Mouse (Mus musculus): ENCODE data around the gene Sec16a. TPM values are rescaled to one million over a fixed set of nuclear protein-coding genes. Genes with fewer than 3 reads are reported as not detected.

Sec16a gene
- polyA plus RNA-seq, 1 experiment from 2014 or later, result 21.5 TPM

DNA sequence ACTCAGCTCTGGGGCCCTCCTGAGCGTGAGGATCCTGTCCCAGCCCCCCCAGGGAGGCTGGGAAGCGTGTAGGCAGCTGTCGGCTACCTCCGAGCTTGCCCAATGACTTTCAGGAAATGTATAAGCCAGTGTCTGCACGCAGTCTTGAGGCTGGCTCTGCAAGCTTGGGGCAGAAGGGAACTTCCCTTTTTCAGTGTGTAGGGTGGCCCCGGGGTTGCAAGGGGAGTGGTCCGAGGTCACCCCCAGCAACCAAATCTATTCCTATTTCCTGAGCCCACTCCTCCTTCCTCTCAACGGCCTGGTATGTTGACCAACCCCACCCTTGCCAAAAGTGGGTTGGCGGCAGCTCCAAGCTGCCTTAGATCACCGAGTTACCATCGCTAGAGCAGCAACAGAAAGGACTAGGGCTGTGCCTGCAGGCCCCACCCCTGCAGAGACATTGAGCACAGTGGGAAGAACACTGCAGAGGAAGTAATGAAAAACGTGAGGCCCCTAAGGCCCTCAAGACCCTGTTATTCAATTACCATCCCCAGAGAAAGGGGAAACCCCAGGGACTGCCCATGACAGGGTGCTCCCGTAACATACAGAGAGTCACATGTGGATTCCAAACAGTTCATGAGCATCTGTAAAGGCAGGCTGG lies 38.3 kb upstream of the Sec16a start:
- ATAC-seq (replicated peaks), result no peak
- H3K4me2 ChIP-seq, result no peak overlapping the region
- no peaks in the 10 kb centered on the region for H3K9me3 ChIP-seq
- 68% methylated on average over 13 of the region's 13 CpGs for WGBS
- no peaks in the 10 kb centered on the region for H3K36me3 ChIP-seq (replicated peaks)
- H3K4me3 ChIP-seq, result no peak overlapping the region
- no peak overlapping the region for H3K9ac ChIP-seq
- H3K4me1 ChIP-seq, result peaks cover 77% of the 10 kb centered on the region
- peak overlapping the region; percentile 16 for H3K27ac ChIP-seq
- no peaks in the 10 kb centered on the region for H3K27me3 ChIP-seq (replicated peaks)

GRCm38 (mm10) chr2:26482824-26483223 lies 37.8 kb upstream of the Sec16a start:
- H3K9ac ChIP-seq, result no peak overlapping the region
- H3K36me3 ChIP-seq (replicated peaks), result no peaks in the 10 kb centered on the region
- WGBS, result 94% methylated on average over 3 of the region's 3 CpGs
- no peaks in the 10 kb centered on the region for H3K9me3 ChIP-seq
- H3K4me2 ChIP-seq, result no peak overlapping the region
- no peak overlapping the region for H3K4me3 ChIP-seq
- H3K27ac ChIP-seq, result peak overlapping the region; percentile 30; the same call in 1 of the 2 replicates
- peaks cover 72% of the 10 kb centered on the region for H3K4me1 ChIP-seq
- no peaks in the 10 kb centered on the region for H3K27me3 ChIP-seq (replicated peaks)
- ATAC-seq (replicated peaks), result no peak

DNA sequence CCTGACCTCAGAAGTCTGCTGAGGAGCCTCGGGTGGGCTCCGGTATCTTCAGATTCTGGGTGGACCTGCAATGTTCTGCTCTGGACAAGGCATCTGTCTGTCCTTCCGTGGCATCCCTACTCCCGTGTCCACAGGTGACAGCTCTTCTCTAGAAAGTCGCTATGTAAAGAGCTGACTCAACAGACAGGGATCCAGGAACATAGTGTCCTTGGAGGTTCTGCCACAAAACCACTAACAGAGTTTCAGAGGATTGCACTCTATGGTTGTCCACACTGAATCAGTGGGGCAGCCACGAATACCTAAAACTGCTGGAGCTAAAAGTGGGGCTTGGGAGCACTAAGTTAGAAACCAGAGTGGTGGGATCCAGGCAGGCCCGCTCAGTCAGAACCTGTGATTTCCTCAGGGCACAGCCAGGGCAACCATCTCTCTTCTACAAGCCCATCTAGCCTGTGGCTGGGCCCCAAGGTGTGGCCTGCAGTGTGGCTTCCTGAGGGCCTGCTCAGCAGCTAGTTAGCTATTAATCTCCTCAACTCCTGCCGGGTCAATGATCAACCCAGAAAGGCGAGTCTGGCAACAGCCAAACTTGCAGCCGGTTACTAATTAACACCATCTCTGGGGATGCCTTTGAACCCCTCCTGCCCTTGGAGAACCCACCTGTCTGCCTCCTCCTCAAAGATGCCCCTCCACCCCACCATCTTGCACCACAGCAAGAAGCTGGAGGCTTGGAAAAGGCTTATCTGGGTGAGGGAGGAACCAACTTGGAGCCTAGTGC lies 36.9 kb upstream of the Sec16a start:
- H3K4me1 ChIP-seq, result peaks cover 63% of the 10 kb centered on the region
- H3K4me2 ChIP-seq, result no peak overlapping the region
- no peak overlapping the region for H3K9ac ChIP-seq
- H3K27ac ChIP-seq, result peak overlapping the region; percentile 30; the same call in 1 of the 2 replicates
- no peaks in the 10 kb centered on the region for H3K9me3 ChIP-seq
- no peaks in the 10 kb centered on the region for H3K36me3 ChIP-seq (replicated peaks)
- ATAC-seq (replicated peaks), result no peak
- no peak overlapping the region for H3K4me3 ChIP-seq
- H3K27me3 ChIP-seq (replicated peaks), result no peaks in the 10 kb centered on the region
- WGBS, result 85% methylated on average over 10 of the region's 10 CpGs

- no peak overlapping the region for H3K4me3 ChIP-seq
- peaks cover 54% of the 10 kb centered on the region for H3K4me1 ChIP-seq
- H3K4me2 ChIP-seq, result no peak overlapping the region
- H3K27ac ChIP-seq, result no peak overlapping the region
- no peak for ATAC-seq (replicated peaks)
- H3K9me3 ChIP-seq, result no peaks in the 10 kb centered on the region
- H3K36me3 ChIP-seq (replicated peaks), result no peaks in the 10 kb centered on the region
- no peaks in the 10 kb centered on the region for H3K27me3 ChIP-seq (replicated peaks)
- WGBS, result 90% methylated on average over 12 of the region's 12 CpGs
- no peak overlapping the region for H3K9ac ChIP-seq
Observed at GRCm38 (mm10) chr2:26480911-26481310, 35.9 kb upstream of the Sec16a start.

GRCm38 (mm10) chr2:26478685-26479205 lies 33.7 kb upstream of the Sec16a start:
- H3K36me3 ChIP-seq (replicated peaks), result no peaks in the 10 kb centered on the region
- no peak overlapping the region for H3K4me3 ChIP-seq
- peak overlapping the region; percentile 51; the same call in 1 of the 2 replicates for H3K27ac ChIP-seq
- H3K4me2 ChIP-seq, result no peak overlapping the region
- peak; percentile 65; the same call in 1 of the 2 replicates for ATAC-seq (replicated peaks)
- H3K4me1 ChIP-seq, result peaks cover 45% of the 10 kb centered on the region
- H3K27me3 ChIP-seq (replicated peaks), result no peaks in the 10 kb centered on the region
- no peak overlapping the region for H3K9ac ChIP-seq
- no peaks in the 10 kb centered on the region for H3K9me3 ChIP-seq
- 55% methylated on average over 2 of the region's 2 CpGs for WGBS

DNA sequence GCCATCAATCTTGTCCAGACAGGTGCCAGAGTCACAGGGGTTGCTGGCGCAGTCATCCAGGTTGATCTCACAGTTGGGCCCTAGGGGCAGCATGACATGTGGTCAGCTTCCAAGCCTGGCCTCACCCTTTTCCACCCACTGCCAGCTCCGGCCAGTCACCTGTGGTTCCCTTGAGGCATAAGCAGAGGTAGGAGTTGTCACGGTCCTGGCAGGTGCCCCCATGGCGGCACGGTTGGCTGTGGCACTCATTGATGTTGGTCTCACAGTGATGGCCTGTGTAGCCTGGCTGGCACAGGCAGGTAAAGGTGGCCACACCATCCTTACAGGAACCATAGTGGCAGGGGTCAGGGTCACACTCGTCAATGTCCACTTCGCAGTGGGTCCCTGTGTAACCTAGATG lies 32.9 kb upstream of the Sec16a start:
- no peak overlapping the region for H3K27ac ChIP-seq
- no peak overlapping the region for H3K9ac ChIP-seq
- H3K4me1 ChIP-seq, result peaks cover 37% of the 10 kb centered on the region
- no peaks in the 10 kb centered on the region for H3K27me3 ChIP-seq (replicated peaks)
- no peak overlapping the region for H3K4me2 ChIP-seq
- no peaks in the 10 kb centered on the region for H3K9me3 ChIP-seq
- ATAC-seq (replicated peaks), result no peak
- 98% methylated on average over 7 of the region's 7 CpGs for WGBS
- no peaks in the 10 kb centered on the region for H3K36me3 ChIP-seq (replicated peaks)
- no peak overlapping the region for H3K4me3 ChIP-seq

GRCm38 (mm10) chr2:26475505-26476430 lies 30.8 kb upstream of the Sec16a start:
- Histone ChIP-seq H3K27me3 (replicated peaks) (no peaks in the 10 kb centered on the region), H3K27ac (peak overlapping the region; percentile 69), H3K4me2 (no peak overlapping the region), H3K4me1 (peaks cover 25% of the 10 kb centered on the region), H3K36me3 (replicated peaks) (no peaks in the 10 kb centered on the region), H3K9ac (no peak overlapping the region), H3K9me3 (no peaks in the 10 kb centered on the region), H3K4me3 (no peak overlapping the region)
- WGBS, result 65% methylated on average over 13 of the region's 13 CpGs
- peak; percentile 49 for ATAC-seq (replicated peaks)

DNA sequence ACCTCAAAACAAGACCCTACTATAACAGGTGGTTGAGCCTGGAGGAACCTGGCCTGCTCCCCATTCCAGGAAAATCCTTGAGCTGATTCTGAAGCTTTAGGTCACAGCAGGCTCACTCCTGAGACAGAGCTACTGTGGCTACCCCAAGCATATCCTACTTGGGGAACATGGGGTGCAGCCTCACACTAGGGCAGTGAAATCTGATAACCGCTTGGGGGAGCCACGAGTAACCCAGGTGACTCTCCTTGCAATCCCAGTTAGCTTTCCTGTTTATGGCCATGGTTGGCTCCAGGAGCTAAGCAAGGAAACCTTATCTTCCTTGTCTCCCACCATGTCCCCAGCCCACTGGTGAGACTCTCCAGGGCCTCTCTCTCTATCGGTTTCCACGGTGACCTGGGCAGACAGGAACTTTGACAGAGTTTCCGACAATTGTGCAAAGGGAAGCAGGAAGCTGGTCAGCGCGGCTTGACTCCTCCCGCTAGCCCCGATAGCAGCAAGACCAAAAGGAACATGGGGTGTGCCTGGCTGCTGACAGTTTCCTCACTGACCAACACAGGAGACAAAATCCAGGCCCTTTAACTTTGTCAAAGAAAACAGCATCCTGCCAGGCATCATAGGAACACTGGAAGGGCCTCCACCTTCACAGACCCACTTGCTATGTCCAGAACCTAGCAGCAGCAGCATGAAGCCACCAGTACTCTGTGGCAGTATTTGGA lies 29.9 kb upstream of the Sec16a start:
- H3K9me3 ChIP-seq, result no peaks in the 10 kb centered on the region
- no peak overlapping the region for H3K4me2 ChIP-seq
- H3K9ac ChIP-seq, result no peak overlapping the region
- H3K4me1 ChIP-seq, result peaks cover 25% of the 10 kb centered on the region
- no peaks in the 10 kb centered on the region for H3K27me3 ChIP-seq (replicated peaks)
- no peaks in the 10 kb centered on the region for H3K36me3 ChIP-seq (replicated peaks)
- H3K4me3 ChIP-seq, result no peak overlapping the region
- WGBS, result 33% methylated on average over 9 of the region's 9 CpGs
- peak overlapping the region; percentile 69 for H3K27ac ChIP-seq
- no peak for ATAC-seq (replicated peaks)

DNA sequence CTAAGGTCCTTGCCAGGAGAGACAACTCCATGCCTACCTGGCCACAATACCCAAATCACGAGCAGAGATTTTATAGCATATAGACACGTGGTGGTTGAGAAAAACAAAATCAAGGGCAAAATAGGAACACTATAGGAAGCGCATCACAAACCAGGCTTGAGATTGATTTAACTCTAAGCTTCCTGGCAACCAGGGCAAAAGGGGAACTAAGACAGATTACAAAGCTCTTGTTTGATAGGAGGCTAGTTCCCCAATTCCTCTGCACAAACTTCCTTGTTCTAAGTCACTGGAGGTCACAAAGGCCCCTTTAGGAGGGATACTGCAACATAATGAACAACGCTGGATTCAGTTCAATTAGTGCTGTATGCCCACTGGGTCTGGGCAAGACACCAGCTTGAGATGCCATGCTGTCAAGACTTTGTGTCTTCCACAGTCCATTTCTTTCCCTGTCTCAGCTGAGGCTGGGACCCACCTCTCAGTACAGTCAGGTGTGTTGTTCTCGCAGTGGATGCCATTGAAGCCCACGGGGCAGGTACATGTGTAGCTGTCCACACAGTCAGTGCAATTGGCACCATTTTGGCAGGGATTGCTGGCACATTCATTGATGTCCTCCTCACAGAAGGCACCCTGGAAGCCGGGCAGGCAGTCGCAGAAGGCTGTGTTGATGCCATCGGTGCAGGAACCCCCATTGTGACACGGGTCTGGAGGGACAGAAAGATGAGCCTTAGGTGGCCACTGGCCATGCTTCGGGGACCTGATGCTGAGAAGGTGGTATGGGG lies 27.5 kb upstream of the Sec16a start:
- Histone ChIP-seq H3K27me3 (replicated peaks) (no peaks in the 10 kb centered on the region), H3K4me2 (no peak overlapping the region), H3K4me3 (no peak overlapping the region), H3K36me3 (replicated peaks) (no peaks in the 10 kb centered on the region), H3K9ac (no peak overlapping the region), H3K27ac (no peak overlapping the region), H3K9me3 (no peaks in the 10 kb centered on the region), H3K4me1 (peaks cover 13% of the 10 kb centered on the region)
- 87% methylated on average over 11 of the region's 11 CpGs for WGBS
- ATAC-seq (replicated peaks), result no peak

DNA sequence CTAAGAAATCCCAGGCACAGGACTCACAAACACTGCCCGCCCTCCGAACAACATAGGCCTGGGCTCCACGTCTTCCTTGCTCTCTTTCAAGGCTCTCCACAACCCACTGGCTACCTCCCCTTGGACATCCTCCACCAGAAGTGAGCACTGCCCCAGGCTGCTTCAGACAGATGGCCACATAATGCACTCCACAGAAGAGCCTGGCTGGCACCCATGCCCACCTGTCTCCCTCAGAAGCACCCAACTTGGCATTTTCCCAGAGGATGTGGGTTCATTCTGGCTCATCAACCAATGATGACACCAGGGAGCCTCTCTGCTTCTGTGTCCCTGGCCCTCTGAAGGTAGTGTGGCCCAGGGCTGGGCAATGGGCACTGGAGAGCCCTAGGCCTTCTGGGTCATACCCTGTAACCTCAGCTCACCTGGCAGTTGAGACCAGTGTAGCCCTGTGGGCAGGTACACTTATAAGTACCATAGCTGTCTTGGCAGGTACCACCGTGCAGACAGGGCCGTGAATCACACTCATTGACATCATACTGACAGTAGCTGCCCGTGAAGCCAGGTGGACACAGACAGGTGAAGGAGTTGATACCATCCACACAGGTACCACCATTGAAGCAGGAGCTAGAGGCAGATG lies 26.8 kb upstream of the Sec16a start:
- H3K9me3 ChIP-seq, result no peaks in the 10 kb centered on the region
- H3K4me2 ChIP-seq, result no peak overlapping the region
- H3K9ac ChIP-seq, result no peak overlapping the region
- no peaks in the 10 kb centered on the region for H3K36me3 ChIP-seq (replicated peaks)
- H3K4me3 ChIP-seq, result no peak overlapping the region
- H3K27me3 ChIP-seq (replicated peaks), result no peaks in the 10 kb centered on the region
- 0 out of 2 replicates have a peak overlapping the region, but pooled peaks have one; percentile 1 for H3K27ac ChIP-seq
- H3K4me1 ChIP-seq, result peaks cover 13% of the 10 kb centered on the region
- ATAC-seq (replicated peaks), result no peak
- WGBS, result 86% methylated on average over 6 of the region's 6 CpGs

GRCm38 (mm10) chr2:26470967-26471366 lies 26.0 kb upstream of the Sec16a start:
- H3K4me1 ChIP-seq, result peaks cover 13% of the 10 kb centered on the region
- H3K4me3 ChIP-seq, result no peak overlapping the region
- H3K9me3 ChIP-seq, result no peaks in the 10 kb centered on the region
- H3K27ac ChIP-seq, result no peak overlapping the region
- H3K9ac ChIP-seq, result no peak overlapping the region
- H3K27me3 ChIP-seq (replicated peaks), result no peaks in the 10 kb centered on the region
- no peak overlapping the region for H3K4me2 ChIP-seq
- no peaks in the 10 kb centered on the region for H3K36me3 ChIP-seq (replicated peaks)
- no peak for ATAC-seq (replicated peaks)
- WGBS, result 87% methylated on average over 17 of the region's 17 CpGs
